Mouse (Mus musculus) thymus, postnatal 4 days (tissue): ENCODE measurements around the gene Dhps.

Experiments used
- DNase-seq: peaks from one replicate; pipeline ENCODE4 v3.0.0; 2021

Dhps gene

GRCm38 (mm10) chr8:85065213-85065612 lies 6.3 kb upstream of the Dhps start:
- no peak for DNase-seq

GRCm38 (mm10) chr8:85067155-85067554 lies 4.4 kb upstream of the Dhps start:
- no peak for DNase-seq

- DNase-seq: no peak
Measured at GRCm38 (mm10) chr8:85067982-85068381, 3.6 kb upstream of the Dhps start, which contains the start of gene Gm5741. Gene Gm5741 (minus strand): TSS chr8:85067982.

- no peak for DNase-seq
Measured at GRCm38 (mm10) chr8:85071041-85071440, 516 bp upstream of the Dhps start.

GRCm38 (mm10) chr8:85072364-85072929 lies 890 bp downstream of the Dhps start:
- peak; percentile 43 for DNase-seq

GRCm38 (mm10) chr8:85073041-85073612 lies 1.6 kb downstream of the Dhps start:
- no peak for DNase-seq

GRCm38 (mm10) chr8:85074167-85074566 lies 2.6 kb downstream of the Dhps start:
- DNase-seq: no peak

- DNase-seq: no peak
Measured at GRCm38 (mm10) chr8:85074617-85075016, 3.1 kb downstream of the Dhps start.

- DNase-seq: no peak
Measured at GRCm38 (mm10) chr8:85076001-85076400, 4.4 kb downstream of the Dhps start.

GRCm38 (mm10) chr8:85076993-85077392 lies 5.4 kb downstream of the Dhps start:
- DNase-seq: peak; percentile 82

- peak; percentile 64 for DNase-seq
Measured at GRCm38 (mm10) chr8:85080214-85080531, 8.6 kb downstream of the Dhps start.

- DNase-seq: peak; percentile 67
Measured at GRCm38 (mm10) chr8:85080532-85081215, 9.1 kb downstream of the Dhps start, which contains the start of gene Wdr83os. Gene Wdr83os (plus strand): TSS chr8:85080740.

GRCm38 (mm10) chr8:85081216-85081555 lies 9.6 kb downstream of the Dhps start, which contains the start of gene Wdr83:
Gene Wdr83 (minus strand): TSS chr8:85081306.
- peak; percentile 73 for DNase-seq

GRCm38 (mm10) chr8:85082169-85082568 lies 10.6 kb downstream of the Dhps start:
- peak; percentile 4 for DNase-seq

- peak; percentile 88 for DNase-seq
Measured at GRCm38 (mm10) chr8:85083108-85083813, 11.7 kb downstream of the Dhps start, which contains the start of gene Man2b1. Gene Man2b1 (plus strand): TSS chr8:85083270.

GRCm38 (mm10) chr8:85084633-85085032 lies 13.1 kb downstream of the Dhps start:
- no peak for DNase-seq

- DNase-seq: peak; percentile 36
Measured at GRCm38 (mm10) chr8:85086238-85086637, 14.7 kb downstream of the Dhps start.

- no peak for DNase-seq
Measured at GRCm38 (mm10) chr8:85088771-85089170, 17.2 kb downstream of the Dhps start.

- DNase-seq: no peak
Measured at GRCm38 (mm10) chr8:85090856-85091255, 19.3 kb downstream of the Dhps start.

GRCm38 (mm10) chr8:85091526-85092090 lies 20.1 kb downstream of the Dhps start:
- DNase-seq: no peak

GRCm38 (mm10) chr8:85095051-85095450 lies 23.5 kb downstream of the Dhps start:
- DNase-seq: no peak

- DNase-seq: no peak
Measured at GRCm38 (mm10) chr8:85095566-85095965, 24.0 kb downstream of the Dhps start.

GRCm38 (mm10) chr8:85096196-85096595 lies 24.6 kb downstream of the Dhps start:
- DNase-seq: no peak
